8 mouse cellular contexts compared by ENCODE assay signal in the genomic region with DNA sequence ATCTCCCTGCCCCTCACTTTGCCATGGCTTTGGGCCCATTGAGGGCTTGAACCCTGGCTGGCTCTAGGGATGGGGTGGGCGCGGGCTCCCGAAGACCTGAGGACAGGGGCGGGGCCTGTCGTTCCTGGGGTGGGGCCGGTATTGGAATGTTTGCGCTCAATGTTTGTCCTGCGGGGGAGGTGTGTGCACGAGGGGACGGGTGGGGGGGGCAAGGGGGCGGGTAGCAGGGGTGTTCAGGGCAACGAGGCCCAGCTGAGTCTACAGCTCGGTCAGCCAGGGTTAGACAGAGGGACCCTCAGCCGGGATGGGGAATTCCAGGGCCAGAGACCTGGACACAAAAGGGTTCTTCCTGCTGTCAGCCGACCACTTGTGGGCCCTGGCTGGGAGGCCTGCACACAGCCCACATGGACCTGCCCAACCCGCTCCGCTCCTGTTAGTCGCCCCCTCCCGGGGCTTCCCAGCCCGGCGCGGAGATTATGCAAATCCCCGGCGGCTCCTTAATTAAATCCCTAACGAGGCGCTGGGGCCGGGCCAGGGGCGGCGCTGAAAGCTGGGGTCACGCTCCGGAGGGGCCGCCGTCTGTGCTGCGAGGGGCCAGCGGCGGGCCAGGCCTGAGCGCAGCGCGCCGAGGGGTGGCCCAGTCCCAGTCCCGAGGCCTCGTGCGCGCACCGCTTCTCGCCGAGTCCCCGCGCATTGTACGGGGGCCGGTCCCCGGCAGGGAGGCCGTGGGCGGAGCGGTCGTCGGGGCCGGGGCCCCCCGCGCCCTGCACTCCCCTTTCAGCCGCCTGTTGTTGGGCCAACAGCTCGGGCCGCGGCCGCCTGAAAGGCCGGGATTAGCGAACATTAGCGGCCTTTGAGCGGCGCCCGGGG. TPM values are rescaled to one million over a fixed set of nuclear protein-coding genes. Genes with fewer than 3 reads are reported as not detected.
DNase-seq lines count a peak whose midpoint lies in the region; TF ChIP-seq lines count a peak whose summit lies in the region.

No protein-coding gene starts in this region.

- DNase-seq in kidney, adult 2 months: no peak
- no peak for DNase-seq in kidney, adult 9 months
- peak; percentile 86 for DNase-seq in forebrain, embryonic 10.5 days (ENCODE audit: extremely low spot score, low spot score)
- DNase-seq in heart, postnatal 4 days: peak; percentile 52
- peak; percentile 48 to 72 for DNase-seq in left cerebral cortex, postnatal 10 days (ENCODE audit: extremely low spot score in 1 of 2, low spot score in 2 of 2)
- peak; percentile 67 to 85 for DNase-seq in lung, postnatal 4 days
- peak; percentile 75 for DNase-seq in right cerebral cortex, postnatal 4 days
- no peak for DNase-seq in thymus, adult 18-20 months

- intact Hi-C loops in left cerebral cortex, postnatal 10 days (cut with DNase I): no loop called here

- H3K27me3 ChIP-seq in kidney, adult 2 months (replicated peaks; ENCODE audit: control insufficient read depth, insufficient read depth, low read length): no peaks in the 10 kb centered on the region; the same call in 1 of the 2 replicates
- peaks cover 100% of the 10 kb centered on the region for H3K27me3 ChIP-seq in forebrain, embryonic 10.5 days (ENCODE audit: poor library complexity, severe bottlenecking)

- no peak for TF ChIP-seq POLR2A in kidney, adult 2 months (IDR thresholded peaks at IDR 0.05; ENCODE audit: low read depth, low read length)

- H3K27ac ChIP-seq in kidney, adult 2 months (ENCODE audit: insufficient read depth, low read depth, low read length): no peak overlapping the region
- H3K27ac ChIP-seq in forebrain, embryonic 10.5 days: peak overlapping the region; percentile 92

- no peaks in the 10 kb centered on the region for H3K36me3 ChIP-seq in kidney, adult 2 months (ENCODE audit: control insufficient read depth, insufficient read depth, low read length)
- H3K36me3 ChIP-seq in forebrain, embryonic 10.5 days (replicated peaks): no peaks in the 10 kb centered on the region

- 8% methylated on average over 68 of the region's 71 CpGs for WGBS in kidney, adult 2 months
- under 1% methylated on average over 71 of the region's 71 CpGs for WGBS in forebrain, embryonic 10.5 days

- peak overlapping the region; percentile 45 for H3K4me3 ChIP-seq in kidney, adult 2 months (ENCODE audit: insufficient read depth, low read depth, low read length)
- peak overlapping the region; percentile 52 for H3K4me3 ChIP-seq in forebrain, embryonic 10.5 days

- H3K9me3 ChIP-seq in forebrain, embryonic 10.5 days: no peaks in the 10 kb centered on the region

- TF ChIP-seq CTCF in kidney, adult 2 months (conservative IDR thresholded peaks at IDR 0.05; ENCODE audit: insufficient read depth, insufficient read length, low read depth, low read length): no peak

- H3K4me1 ChIP-seq in kidney, adult 2 months (ENCODE audit: control insufficient read depth, insufficient read depth, low read length): no peaks in the 10 kb centered on the region
- peaks cover 95% of the 10 kb centered on the region for H3K4me1 ChIP-seq in forebrain, embryonic 10.5 days

RNA-seq across cellular contexts. Expression of a gene that starts 26.4 kb away (rescaled TPM):
- 63.7 and 94.9 TPM in 2 replicates for polyA plus RNA-seq in kidney, adult 2 months (2012; rRNA removed)
- polyA plus RNA-seq in forebrain, embryonic 10.5 days (2016; fragmentation: Nextera tagmentation; extraction: Ambion mirVana): 33.4 and 39.1 TPM in 2 replicates
- 10 to 100 TPM in 1 of 2 experiments, 1 to 10 TPM in 1; 8.6 to 10.5 TPM for total RNA-seq in heart, postnatal 4 days (2021)
- 100 to 1,000 TPM in 1 of 2 experiments, 10 to 100 TPM in 1; 71.3 to 109 TPM for total RNA-seq in left cerebral cortex, postnatal 10 days (2021)

RNA-seq across cellular contexts. Expression of a gene that starts 36.9 kb away (rescaled TPM):
- polyA plus RNA-seq in kidney, adult 2 months (2012; rRNA removed): 47.4 and 51.2 TPM in 2 replicates
- polyA plus RNA-seq in forebrain, embryonic 10.5 days (2016; fragmentation: Nextera tagmentation; extraction: Ambion mirVana): 38.0 and 39.5 TPM in 2 replicates
- 10 to 100 TPM; 16.0 to 19.2 TPM for total RNA-seq in heart, postnatal 4 days (2021)
- 10 to 100 TPM; 22.2 to 23.9 TPM for total RNA-seq in left cerebral cortex, postnatal 10 days (2021)

RNA-seq across cellular contexts. Expression of a gene that starts 37.2 kb away (rescaled TPM):
- 2.3 and 2.6 TPM in 2 replicates for polyA plus RNA-seq in kidney, adult 2 months (2012; rRNA removed)
- 349 TPM in 2 replicates for polyA plus RNA-seq in forebrain, embryonic 10.5 days (2016; fragmentation: Nextera tagmentation; extraction: Ambion mirVana)
- total RNA-seq in heart, postnatal 4 days (2021): 10 to 100 TPM; 53.3 to 56.9 TPM
- total RNA-seq in left cerebral cortex, postnatal 10 days (2021): 10 to 100 TPM in 1 of 2 experiments, 1 to 10 TPM in 1; 9.9 to 15.0 TPM

RNA-seq across cellular contexts. Expression of a gene that starts 42.7 kb away (rescaled TPM):
- polyA plus RNA-seq in kidney, adult 2 months (2012; rRNA removed): 12.7 and 15.7 TPM in 2 replicates
- 335 and 357 TPM in 2 replicates for polyA plus RNA-seq in forebrain, embryonic 10.5 days (2016; fragmentation: Nextera tagmentation; extraction: Ambion mirVana)
- 10 to 100 TPM; 33.4 to 41.5 TPM for total RNA-seq in heart, postnatal 4 days (2021)
- 10 to 100 TPM; 26.5 to 28.9 TPM for total RNA-seq in left cerebral cortex, postnatal 10 days (2021)

Comparison
In these comparisons a context has a peak if more than half of its experiments do, and no peak if none do; other contexts are left out.
1. DNase-seq: peak in forebrain, embryonic 10.5 days (single experiment), heart, postnatal 4 days (single experiment), left cerebral cortex, postnatal 10 days (2 of 2), lung, postnatal 4 days (2 of 2) and right cerebral cortex, postnatal 4 days (single experiment); none in kidney, adult 2 months (single experiment), kidney, adult 9 months (single experiment) and thymus, adult 18-20 months (0 of 2).
2. RNA of a gene that starts 26.4 kb away (total RNA-seq): 71.3 to 109 TPM in left cerebral cortex, postnatal 10 days; 8.6 to 10.5 TPM in heart, postnatal 4 days; every median in the first group is over 4 times any median in the second.